Mouse (Mus musculus) lung, postnatal 0 days (tissue): ENCODE data around the gene Olfr1406.

Source experiments
- CTCF ChIP-seq: IDR thresholded peaks from 2 replicates; pipeline ENCODE4 v1.5.1; 2016; ENCODE audit warnings: antibody characterized with exemption, mild to moderate bottlenecking
- EP300 ChIP-seq: IDR thresholded peaks from 2 replicates; pipeline ENCODE4 v1.6.1; 2016; ENCODE audit warnings: antibody characterized with exemption, mild to moderate bottlenecking, control low read depth

DNA sequence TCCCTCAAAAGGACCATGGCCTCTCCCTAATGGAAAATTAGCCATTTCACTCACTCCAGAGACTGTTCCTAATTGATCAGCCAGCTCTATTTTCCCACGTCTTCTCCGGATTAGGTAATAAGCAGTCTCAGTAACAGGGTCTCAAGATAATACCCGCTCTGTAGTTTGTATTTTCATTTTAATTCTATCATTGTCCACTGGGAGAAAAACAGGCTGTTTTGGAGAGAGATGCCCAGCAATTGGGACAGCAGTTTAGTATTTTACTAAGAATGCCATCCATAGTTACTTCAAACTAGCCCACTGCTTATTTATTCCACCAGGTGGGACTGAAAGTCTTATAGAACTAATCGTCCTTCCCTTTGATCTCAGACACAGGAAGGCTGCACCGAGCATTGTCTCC is 7.1 kb upstream of the Olfr1406 start, which contains the start of gene Olfr218:
- no peak for TF ChIP-seq CTCF
- no peak for TF ChIP-seq EP300
